Mouse (Mus musculus) frontal cortex, postnatal 14 days (tissue): ENCODE data around the gene Rsrp1.

Source experiments
- DNase-seq, 2 experiments: peaks; one replicate each; pipeline ENCODE4 v3.0.0; 2022; ENCODE audit warnings: low spot score in 2 of 2

The Rsrp1 gene

DNA sequence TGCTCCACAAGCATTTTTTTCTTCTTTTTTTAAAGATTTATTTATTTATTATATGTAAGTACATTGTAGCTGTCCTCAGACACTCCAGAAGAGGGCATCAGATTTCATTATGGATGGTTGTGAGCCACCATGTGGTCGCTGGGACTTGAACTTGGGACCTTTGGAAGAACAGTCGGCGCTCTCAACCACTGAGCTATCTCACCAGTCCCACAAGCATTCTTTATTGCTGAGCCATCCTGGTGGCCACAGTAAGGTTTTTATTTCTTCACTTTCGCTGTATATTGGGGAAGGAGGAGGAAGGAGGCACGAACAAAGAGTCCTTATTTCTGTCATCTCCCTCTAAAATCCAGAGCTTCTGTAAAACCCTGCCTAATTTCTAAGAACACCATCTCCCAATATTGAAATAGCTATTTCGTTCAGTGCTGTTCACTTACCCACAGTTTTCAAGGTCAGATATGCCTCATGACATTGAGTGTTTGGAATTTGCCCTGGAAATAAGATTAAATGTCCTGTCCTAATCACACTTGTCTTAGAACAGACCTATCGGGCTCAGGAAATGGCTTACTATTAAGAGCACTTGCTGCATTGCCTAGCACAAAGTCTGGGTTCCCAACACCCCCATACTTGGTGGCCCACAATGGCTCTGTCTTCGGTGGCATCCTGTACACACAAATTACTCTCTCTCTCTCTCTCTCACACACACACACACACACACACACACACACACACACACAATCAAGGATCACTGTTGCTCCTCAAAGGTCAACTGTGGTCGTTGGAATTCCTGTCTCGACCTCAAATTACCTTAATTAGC, 1.1 kb upstream of the Rsrp1 start:
- no peak for DNase-seq

DNA sequence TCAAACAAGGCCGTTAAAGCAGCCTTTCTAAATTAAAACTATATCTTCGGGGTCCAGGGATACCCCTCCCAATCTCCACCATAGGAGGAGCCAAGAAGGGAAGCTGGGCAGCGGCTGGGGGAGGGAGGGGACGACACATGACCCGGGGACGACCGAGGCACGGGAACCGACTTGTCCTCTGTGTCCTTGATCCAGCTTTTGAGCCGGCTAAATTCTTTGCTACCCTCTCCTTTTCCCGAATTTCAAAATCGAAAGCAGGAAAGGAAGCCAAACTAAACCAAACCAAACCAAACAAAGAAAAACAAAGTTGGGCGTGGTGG, 507 bp upstream of the Rsrp1 start:
- peak; percentile 42 to 48 for DNase-seq

DNA sequence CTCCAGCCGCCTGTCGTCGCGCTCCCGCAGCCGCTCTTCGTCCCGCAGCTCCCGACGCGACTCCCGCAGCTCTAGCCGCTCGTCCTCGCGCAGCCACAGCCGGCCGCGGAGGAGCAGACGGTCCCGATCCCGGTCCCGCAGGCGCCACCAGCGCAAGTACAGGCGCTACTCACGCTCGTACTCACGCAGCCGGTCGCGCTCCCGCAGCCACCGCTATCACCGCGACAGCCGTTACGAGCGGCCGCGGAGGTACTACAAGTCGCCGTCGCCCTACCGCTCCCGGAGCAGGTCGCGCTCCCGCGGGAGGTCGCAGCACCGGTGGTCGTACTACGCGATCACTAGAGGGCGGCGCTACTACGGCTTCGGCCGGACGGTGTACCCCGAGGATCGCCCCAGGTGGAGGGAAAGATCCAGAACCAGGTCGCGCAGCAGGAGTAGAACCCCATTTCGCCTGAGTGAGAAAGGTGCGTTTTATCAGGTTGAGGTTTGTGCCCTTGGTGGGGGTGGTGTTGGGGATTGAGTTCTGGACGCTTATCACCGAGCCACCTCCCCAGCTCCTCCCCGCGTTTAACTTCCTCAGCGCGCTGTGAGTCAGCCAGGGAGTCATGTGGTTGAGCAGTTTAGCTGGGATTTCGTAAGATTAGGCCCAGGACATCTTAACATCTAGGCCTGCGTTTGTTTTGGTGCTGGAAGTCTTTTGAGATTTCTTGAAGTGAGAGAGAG, 788 bp downstream of the Rsrp1 start:
- peak; percentile 33 for DNase-seq

GRCm38 (mm10) chr4:134925206-134925605, 1.8 kb downstream of the Rsrp1 start:
- no peak for DNase-seq

DNA sequence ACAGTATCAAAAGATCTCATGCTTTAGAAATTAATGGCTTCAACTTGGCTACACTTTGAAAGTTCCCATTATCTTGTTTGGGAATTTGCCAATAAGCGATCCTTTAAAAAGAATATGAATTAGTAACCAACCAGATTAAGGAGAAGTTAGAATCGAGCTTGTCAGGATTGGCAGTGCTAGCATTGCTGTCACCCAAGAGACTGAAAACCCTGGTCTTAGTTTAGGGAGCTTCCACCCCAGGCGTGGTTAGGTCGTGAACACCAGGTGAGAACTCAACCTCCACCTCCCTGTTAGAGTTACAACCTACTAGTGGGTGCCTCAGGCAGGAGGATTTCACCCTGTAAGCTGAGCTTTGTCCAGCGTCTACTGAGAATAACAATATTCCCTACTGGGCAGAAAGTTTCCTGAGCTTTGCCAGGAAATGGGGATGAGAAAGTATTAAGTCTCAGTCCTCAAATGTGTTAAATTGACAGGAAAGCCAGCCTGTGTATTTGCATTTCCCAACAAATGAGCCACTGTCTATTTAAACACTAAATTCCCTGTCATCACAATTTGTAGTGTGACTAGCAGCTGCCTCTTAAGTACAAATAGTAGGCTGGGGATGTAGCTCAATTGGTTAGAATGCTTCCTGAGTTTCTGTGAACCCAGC, 4.5 kb downstream of the Rsrp1 start:
- no peak for DNase-seq

GRCm38 (mm10) chr4:134928464-134928836, 5.1 kb downstream of the Rsrp1 start:
- DNase-seq = no peak

GRCm38 (mm10) chr4:134929536-134929935, 6.1 kb downstream of the Rsrp1 start:
- no peak for DNase-seq

DNA sequence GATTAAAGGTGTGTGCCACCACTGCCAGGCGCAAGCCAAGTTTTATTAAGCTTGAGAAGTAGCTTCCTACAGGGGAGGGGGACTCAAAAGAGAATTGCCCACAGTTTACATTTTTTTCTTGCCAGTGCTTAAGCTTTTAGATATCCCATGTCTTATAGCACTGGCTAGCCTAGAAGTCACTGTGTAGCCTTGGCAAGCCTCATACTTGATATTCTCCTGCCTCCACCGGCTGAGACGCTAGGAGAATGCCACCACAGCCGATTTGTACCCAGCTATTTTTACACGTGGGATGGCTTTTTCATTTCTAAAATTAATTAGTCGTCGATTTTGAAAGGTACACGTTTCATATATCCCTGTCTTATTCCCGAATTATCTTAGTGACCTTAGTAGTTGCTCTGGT, 6.8 kb downstream of the Rsrp1 start:
- DNase-seq = no peak

DNA sequence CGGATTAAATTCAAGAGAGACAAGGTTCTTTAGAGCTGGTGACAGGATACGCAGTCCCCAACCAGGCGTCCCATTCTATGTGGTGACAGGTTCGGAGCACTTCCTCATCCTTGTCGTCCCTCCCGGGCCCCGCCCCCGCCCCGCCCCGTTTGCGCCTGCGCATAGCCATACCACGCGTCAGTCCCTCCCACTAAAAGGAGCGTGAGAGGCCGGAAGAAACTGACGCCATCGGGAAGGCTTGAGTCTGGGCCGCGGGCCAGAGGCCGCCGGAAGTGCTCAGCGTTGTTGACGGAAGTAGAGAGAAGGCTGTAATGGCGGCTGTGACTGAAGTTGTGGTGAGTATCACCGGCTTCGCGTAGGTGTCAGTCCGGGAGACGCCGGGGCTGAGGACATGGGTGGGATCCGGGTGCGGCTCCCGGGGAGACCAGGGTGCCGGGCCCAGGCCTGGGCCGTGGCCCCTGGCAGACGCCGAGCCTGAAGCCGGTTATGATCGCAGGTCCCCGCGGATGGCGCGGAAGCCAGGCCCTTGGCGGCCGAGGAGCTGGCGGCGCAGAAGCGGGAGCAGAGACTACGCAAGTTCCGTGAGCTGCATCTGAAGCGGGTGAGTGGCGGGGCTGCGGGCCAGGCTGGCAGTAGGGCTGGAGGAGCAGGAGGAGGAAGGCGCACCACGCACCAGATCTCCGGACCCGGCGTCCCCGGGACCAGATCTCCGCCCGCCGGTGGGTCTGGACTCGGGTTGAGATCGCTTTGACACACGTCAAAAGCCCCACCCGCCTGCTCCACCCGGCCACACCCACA, 7.5 kb downstream of the Rsrp1 start, which contains the start of gene Syf2:
Gene Syf2, plus strand, starts transcription at position 215 of the 798 bp plus-strand sequence.
- DNase-seq = peak; percentile 91 to 93

DNA sequence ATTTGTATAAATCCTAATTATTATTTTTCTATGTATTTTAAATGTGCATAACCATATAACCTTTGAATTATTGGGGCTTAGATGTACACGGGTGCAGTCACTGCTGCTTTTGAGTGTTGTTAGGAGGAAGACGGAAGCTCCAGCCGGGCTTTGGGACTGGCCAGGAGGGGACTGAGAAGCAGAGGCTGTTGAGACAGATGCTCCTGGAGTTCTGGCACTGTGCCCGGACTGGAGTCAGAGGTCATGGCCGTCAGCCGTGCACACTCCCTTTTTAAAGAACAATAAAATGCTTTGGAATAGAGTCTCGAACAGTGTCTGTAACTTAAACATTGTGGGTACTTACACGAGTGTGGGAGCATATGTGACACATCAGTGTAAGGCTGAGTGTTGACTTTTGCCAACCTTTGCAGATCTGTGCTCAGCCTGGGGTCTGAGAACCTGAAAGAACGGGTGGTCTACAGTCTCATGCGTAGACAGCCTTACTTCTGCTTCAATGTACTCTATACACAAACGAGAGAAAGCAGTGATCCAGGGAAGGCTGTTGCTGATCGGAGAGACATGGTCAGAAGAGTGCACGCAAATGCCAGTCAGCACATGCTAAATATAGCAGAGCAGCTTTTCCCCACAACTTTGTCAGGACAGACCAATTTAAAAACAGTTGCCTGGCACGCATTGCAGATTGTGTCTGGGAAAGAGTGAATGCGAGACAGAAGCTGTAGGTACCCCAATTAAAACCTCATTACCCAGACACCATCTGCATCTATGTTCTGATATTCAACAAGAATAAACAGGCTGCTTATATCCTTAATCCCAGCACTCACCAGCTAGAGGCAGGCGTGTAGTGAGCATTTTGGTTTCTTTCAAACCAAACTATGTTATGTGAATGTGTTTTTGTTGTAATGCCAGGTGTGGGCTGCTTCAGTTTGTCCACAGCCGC, 14.1 kb downstream of the Rsrp1 start:
- no peak for DNase-seq

DNA sequence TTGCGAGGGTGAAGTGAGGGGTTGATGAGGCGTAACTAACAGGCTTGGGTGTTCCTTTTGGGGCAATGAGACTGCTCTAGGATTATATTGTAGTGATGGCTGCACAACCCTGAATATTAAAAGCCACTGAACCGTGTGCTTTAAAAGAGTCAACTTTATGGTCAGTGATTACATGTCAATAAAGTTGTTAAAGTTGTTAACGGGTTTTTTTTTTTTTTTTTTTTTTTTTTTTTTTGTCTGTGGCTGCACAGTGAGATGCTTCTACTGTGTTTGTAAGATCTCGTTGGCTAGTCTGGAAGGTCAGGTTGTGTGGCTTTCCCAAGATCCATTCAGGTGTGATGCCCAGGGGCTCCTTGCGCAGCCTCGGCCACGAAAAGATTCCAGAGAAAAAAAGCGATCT, 16.5 kb downstream of the Rsrp1 start:
- no peak for DNase-seq

DNA sequence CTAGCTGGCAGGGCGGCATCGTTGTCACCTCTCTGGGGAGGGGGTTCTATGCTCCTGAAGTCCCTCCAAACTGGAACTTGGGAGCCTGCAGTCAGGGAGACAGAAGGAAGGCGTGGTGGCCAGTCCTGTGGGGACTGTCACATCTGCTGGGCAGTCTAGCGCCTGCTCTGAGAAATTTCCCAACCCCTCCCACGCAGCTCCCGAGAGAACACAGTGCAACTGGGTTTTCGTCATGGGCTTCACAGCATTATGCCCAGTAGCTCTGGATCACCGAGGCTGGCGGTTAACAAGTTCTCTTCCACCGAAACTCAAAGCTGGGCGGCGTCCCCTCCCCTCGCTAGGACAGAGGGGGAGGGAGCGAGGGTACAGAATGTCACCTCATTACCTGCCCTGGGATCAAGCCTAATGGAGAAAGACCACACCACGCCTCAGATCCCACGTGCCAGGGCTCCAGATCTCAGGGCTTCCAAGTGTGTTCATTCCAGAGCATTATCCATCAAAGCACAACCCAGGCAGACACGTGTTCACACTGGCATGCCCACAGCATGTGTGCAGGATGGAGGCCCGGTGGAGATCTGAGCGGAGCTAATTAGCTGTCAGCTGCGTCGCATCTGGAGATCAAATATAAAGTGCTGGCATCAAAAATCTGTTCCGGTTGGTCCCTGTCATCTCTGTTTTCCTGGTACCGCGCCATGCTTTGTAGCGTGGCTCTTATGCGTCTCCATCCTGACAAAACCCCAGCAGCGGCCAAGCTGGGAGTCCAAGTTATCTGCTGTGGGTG, 20.6 kb downstream of the Rsrp1 start:
- no peak for DNase-seq

DNA sequence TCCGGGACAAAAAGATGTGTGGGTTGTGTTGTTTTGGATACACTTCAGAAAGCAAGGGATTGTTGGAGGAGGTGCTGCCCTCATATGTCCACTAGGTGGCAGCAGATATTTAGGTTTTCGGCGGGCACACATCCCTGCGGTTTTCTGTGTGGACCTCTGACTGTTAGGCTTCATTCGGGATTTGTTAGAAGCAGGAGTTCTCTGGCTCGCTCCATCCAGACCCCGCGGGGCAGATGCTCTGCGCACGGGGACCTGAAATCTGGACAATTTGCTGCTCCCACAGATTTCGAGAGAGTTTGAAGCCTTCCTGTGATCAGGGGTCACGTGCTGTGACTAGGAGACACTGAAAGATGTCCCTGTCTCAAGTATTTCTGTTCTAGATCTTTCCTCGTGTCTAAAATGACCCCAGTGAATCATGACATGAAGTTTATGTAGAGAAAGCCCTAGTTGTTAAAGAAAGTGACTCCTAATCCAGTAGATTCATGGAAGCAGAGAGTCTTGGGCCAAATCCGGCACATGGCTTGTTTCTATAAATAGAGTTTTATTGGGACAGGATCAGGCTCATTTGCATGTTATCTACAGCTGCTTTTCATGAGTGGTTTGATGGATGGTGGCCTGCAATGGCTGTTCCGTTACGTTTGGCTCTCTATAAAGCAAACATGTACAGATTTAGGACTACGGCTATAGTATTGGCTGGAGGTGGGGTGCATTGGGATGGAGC, 22.8 kb downstream of the Rsrp1 start:
- DNase-seq = peak in 1 of 2 experiments; percentile 78

DNA sequence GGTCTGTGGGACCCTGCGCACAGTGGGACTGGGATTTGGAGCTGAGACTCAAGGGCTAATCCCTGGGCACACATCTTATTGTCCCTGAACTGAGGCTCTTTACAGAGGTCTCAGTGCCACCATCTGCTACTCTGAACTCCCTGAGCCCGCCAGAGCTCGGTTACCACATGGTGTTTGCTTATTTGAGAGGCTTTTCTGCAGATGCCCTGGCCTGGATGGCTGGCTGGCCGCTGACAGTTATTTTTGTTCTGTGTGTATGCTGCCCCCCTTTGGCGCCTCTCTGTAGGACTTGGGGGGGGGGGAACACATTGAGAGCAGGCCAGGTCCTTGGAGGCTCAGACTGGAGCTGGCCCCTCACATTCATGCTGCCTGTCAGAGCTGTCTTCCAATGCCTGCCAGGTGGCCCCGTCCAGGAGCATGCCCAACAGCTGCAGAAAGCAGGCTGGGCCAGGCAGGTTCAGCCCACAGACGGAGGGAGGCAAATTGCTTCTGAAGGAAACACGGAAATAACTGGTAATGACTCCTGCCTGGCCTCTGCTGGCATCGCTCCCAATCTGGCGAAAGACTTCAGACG, 27.2 kb downstream of the Rsrp1 start:
- DNase-seq = no peak

DNA sequence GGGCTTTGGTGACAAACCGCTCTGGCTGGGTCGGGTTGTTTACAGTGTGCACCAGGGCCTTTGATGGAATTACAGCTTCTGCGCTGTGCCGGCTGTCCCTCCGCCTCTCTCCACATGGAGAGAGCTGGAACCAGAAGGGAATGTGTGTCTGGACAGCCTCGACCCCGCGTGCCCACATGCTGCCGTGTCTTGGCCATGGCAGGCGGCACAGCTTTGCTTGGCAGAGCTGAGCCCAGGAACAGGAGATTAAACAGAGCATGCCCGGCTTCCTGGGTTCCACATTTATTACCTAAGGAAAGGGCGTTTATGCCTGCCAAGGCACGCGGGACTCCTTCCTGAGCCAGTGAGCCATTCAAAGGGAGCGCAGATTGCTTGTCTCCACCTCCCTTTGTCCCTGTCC, 31.1 kb downstream of the Rsrp1 start:
- no peak for DNase-seq

GRCm38 (mm10) chr4:134955196-134955595, 31.8 kb downstream of the Rsrp1 start:
- no peak for DNase-seq

DNA sequence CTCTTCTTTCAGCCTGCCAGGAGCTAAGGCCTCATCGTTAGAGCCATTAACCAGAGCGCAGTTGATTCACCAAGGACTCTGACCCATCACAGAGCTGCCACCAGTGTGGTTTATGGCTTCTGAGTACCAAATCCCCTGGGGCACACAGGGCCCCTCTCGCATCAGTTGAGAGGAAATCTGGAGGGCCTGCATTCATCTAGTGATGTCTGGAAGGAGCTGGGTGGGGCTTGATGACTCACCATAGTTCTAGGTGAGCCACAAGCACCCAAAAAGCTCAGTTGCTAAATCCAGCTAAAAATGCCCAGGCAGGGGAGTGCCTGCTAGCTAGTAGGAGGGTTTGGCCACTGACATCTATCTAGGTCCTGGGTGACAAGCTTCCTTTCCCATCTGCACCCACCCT, 32.5 kb downstream of the Rsrp1 start:
- no peak for DNase-seq

DNA sequence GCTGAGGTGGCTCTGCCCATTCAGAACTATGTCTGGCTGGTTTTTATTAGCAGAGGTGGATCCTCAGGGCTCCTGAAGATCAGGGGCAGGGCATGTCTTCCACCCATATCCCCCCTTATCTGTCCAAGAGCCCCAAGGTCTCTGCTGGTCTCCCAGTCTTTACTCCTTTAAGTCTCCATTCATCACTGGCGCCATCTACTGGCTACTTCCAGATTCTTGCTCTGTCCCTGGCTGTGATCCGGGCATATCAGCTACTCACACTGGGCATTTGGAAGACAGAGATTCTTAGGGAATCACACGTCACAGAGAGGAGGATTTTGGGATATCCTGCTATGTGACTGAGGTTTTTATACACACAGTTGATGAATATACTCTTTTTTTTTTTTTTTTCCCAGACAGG, 32.9 kb downstream of the Rsrp1 start:
- peak in 1 of 2 experiments; percentile 49 for DNase-seq
